Mouse (Mus musculus) CH12.LX (cell line): ENCODE measurements around the gene Tmod3. TPM values are rescaled to one million over a fixed set of nuclear protein-coding genes. Genes with fewer than 3 reads are reported as not detected.

ENCODE experiments used
- DNase-seq: peaks from one replicate; pipeline ENCODE4 v3.0.0-alpha.2; 2013; ENCODE audit errors: extremely low read depth
- H3K27ac ChIP-seq: 2 replicates; pipeline ENCODE4 v1.5.1; 2012; ENCODE audit warnings: low read depth, mild to moderate bottlenecking, control low read depth, moderate library complexity; ENCODE audit not compliant: insufficient read depth
- H3K27me3 ChIP-seq: replicated peaks from 2 replicates; pipeline ENCODE3; 2012; ENCODE audit warnings: inconsistent platforms
- H3K36me3 ChIP-seq, 2 experiments: replicated peaks in 1 of 2; 2 replicates each; pipeline versions ENCODE3 to v1.6.1; 2012; ENCODE audit warnings: inconsistent platforms in 1 of 2, low read length in 1 of 2, mild to moderate bottlenecking in 1 of 2, mixed read lengths in 1 of 2, moderate library complexity in 1 of 2; ENCODE audit not compliant: control insufficient read depth in 1 of 2, insufficient read depth in 1 of 2
- H3K4me1 ChIP-seq, 2 experiments: 2 replicates each; pipeline ENCODE4 v1.6.1; 2012; ENCODE audit warnings: inconsistent platforms in 1 of 2, moderate library complexity in 1 of 2; ENCODE audit not compliant: insufficient read depth in 2 of 2, control insufficient read depth in 1 of 2
- H3K4me2 ChIP-seq: 2 replicates; pipeline ENCODE4 v1.6.1; 2012; ENCODE audit warnings: low read depth, mild to moderate bottlenecking, control low read depth; ENCODE audit not compliant: poor library complexity, insufficient read depth, severe bottlenecking
- H3K4me3 ChIP-seq, 3 experiments: fragments of 150-350 bp in 1 of 3; sonication (generic) in 1 of 3; replicated peaks in 1 of 3; 2 replicates each; pipeline versions ENCODE3 to v1.5.1; 2011 to 2012; ENCODE audit warnings: low read depth in 2 of 3, low read length in 2 of 3, mild to moderate bottlenecking in 2 of 3, moderate library complexity in 2 of 3, control low read depth in 1 of 3, improper control_type of control experiment in 1 of 3, inconsistent platforms in 1 of 3, mixed read lengths in 1 of 3; ENCODE audit not compliant: poor library complexity in 1 of 3
- H3K79me2 ChIP-seq: replicated peaks from 2 replicates; pipeline ENCODE4 v1.6.1; 2012; ENCODE audit warnings: mild to moderate bottlenecking, moderate library complexity; ENCODE audit not compliant: control insufficient read depth, poor library complexity, insufficient read depth, severe bottlenecking; ENCODE audit errors: extremely low read depth
- H3K9ac ChIP-seq: 2 replicates; pipeline ENCODE4 v1.6.1; 2012; ENCODE audit warnings: low read depth, mild to moderate bottlenecking, control low read depth, moderate library complexity; ENCODE audit not compliant: insufficient read depth
- H3K9me3 ChIP-seq: replicated peaks from 2 replicates; pipeline ENCODE3; 2012; ENCODE audit warnings: low read length, inconsistent platforms, mixed read lengths
- BHLHE40 ChIP-seq: IDR thresholded peaks from 2 replicates; pipeline ENCODE4 v1.6.1; 2011; ENCODE audit warnings: mild to moderate bottlenecking, low read depth, low read length, improper control_type of control experiment
- CHD1 ChIP-seq: IDR thresholded peaks from 2 replicates; pipeline ENCODE4 v1.6.1; 2012; ENCODE audit warnings: low read depth, low read length, improper control_type of control experiment, inconsistent platforms
- CHD2 ChIP-seq: IDR thresholded peaks from 2 replicates; pipeline ENCODE4 v1.6.1; 2011; ENCODE audit warnings: low read length, improper control_type of control experiment
- CTCF ChIP-seq, 2 experiments: IDR thresholded peaks in 1 of 2; conservative IDR thresholded peaks in 1 of 2; 2 replicates each; pipeline ENCODE4 v1.5.1; 2011 to 2012; ENCODE audit warnings: low read depth in 2 of 2, low read length in 2 of 2, improper control_type of control experiment in 1 of 2, inconsistent platforms in 1 of 2, mild to moderate bottlenecking in 1 of 2, moderate library complexity in 1 of 2
- ELF1 ChIP-seq: IDR thresholded peaks from 2 replicates; pipeline ENCODE4 v1.6.1; 2014; ENCODE audit warnings: low read depth, mild to moderate bottlenecking, inconsistent platforms, low read length, improper control_type of control experiment
- EP300 ChIP-seq: IDR thresholded peaks from 2 replicates; pipeline ENCODE4 v1.6.1; 2011; ENCODE audit warnings: low read length, improper control_type of control experiment
- ETS1 ChIP-seq: conservative IDR thresholded peaks from 2 replicates; pipeline ENCODE4 v1.6.1; 2012; ENCODE audit warnings: low read depth, mild to moderate bottlenecking, inconsistent platforms, low read length, improper control_type of control experiment, moderate library complexity
- GABPA ChIP-seq: IDR thresholded peaks from 2 replicates; pipeline ENCODE4 v1.6.1; 2012; ENCODE audit warnings: low read depth, low read length, improper control_type of control experiment, inconsistent platforms; ENCODE audit not compliant: insufficient replicate concordance
- JUN ChIP-seq: IDR thresholded peaks from 2 replicates; pipeline ENCODE4 v1.6.1; 2011; ENCODE audit warnings: low read depth, mild to moderate bottlenecking, low read length, improper control_type of control experiment, moderate library complexity; ENCODE audit not compliant: insufficient read depth
- MAFK ChIP-seq: IDR thresholded peaks from 2 replicates; pipeline ENCODE4 v1.6.1; 2011; ENCODE audit warnings: low read length, improper control_type of control experiment; ENCODE audit not compliant: insufficient replicate concordance
- MAX ChIP-seq: IDR thresholded peaks from 2 replicates; pipeline ENCODE4 v1.6.1; 2011; ENCODE audit warnings: low read length, improper control_type of control experiment
- MAZ ChIP-seq: IDR thresholded peaks from 2 replicates; pipeline ENCODE4 v1.6.1; 2012; ENCODE audit warnings: low read depth, mild to moderate bottlenecking, inconsistent platforms, low read length, improper control_type of control experiment, moderate library complexity
- MEF2A ChIP-seq: IDR thresholded peaks from 2 replicates; pipeline ENCODE4 v1.6.1; 2014; ENCODE audit warnings: low read depth, mild to moderate bottlenecking, inconsistent platforms, low read length, improper control_type of control experiment, borderline replicate concordance
- MXI1 ChIP-seq: IDR thresholded peaks from 2 replicates; pipeline ENCODE4 v1.6.1; 2011; ENCODE audit warnings: mild to moderate bottlenecking, low read depth, low read length, improper control_type of control experiment
- MYC ChIP-seq: IDR thresholded peaks from 2 replicates; pipeline ENCODE4 v1.6.1; 2011; ENCODE audit warnings: low read depth, mild to moderate bottlenecking, improper control_type of control experiment, low read length
- POLR2AphosphoS2 ChIP-seq: IDR thresholded peaks from 2 replicates; pipeline ENCODE4 v1.6.1; 2011; ENCODE audit warnings: low read depth, low read length, improper control_type of control experiment
- RAD21 ChIP-seq: IDR thresholded peaks from 2 replicates; pipeline ENCODE4 v1.6.1; 2011; ENCODE audit warnings: low read depth, mild to moderate bottlenecking, low read length, improper control_type of control experiment, moderate library complexity
- RCOR1 ChIP-seq: conservative IDR thresholded peaks from 2 replicates; pipeline ENCODE4 v1.6.1; 2012; ENCODE audit warnings: low read depth, mild to moderate bottlenecking, inconsistent platforms, low read length, improper control_type of control experiment
- SIN3A ChIP-seq: IDR thresholded peaks from 2 replicates; pipeline ENCODE4 v1.6.1; 2012; ENCODE audit warnings: low read length, improper control_type of control experiment, inconsistent platforms
- UBTF ChIP-seq: IDR thresholded peaks from 2 replicates; pipeline ENCODE4 v1.6.1; 2012; ENCODE audit warnings: low read depth, mild to moderate bottlenecking, inconsistent platforms, low read length, improper control_type of control experiment, moderate library complexity
- USF2 ChIP-seq: conservative IDR thresholded peaks from 2 replicates; pipeline ENCODE4 v1.6.1; 2011; ENCODE audit warnings: low read depth, low read length, improper control_type of control experiment
- ZC3H11A ChIP-seq: IDR thresholded peaks from 2 replicates; pipeline ENCODE4 v1.6.1; 2012; ENCODE audit warnings: low read depth, mild to moderate bottlenecking, inconsistent platforms, low read length, improper control_type of control experiment
- ZMIZ1 ChIP-seq: IDR thresholded peaks from 2 replicates; pipeline ENCODE4 v1.6.1; 2012; ENCODE audit warnings: low read depth, mild to moderate bottlenecking, inconsistent platforms, low read length, improper control_type of control experiment
- dilution Hi-C: fragments of 300-500 bp; cut with MboI; formaldehyde crosslinking; loops from 2 replicates; pipeline ENCODE4 v1.14.3; 2020; ENCODE audit warnings: low sequenced_read_pairs; ENCODE audit not compliant: extremely low pct_unique_long_range_greater_than_20kb, extremely low pct_ligation_motif_present
- in situ Hi-C: fragments of 300-500 bp; cut with MboI; formaldehyde crosslinking; loops from 3 replicates; pipeline ENCODE4 v1.14.3; 2019; ENCODE audit warnings: low sequenced_read_pairs, low pct_ligation_motif_present, low pct_unique_long_range_greater_than_20kb, mixed read lengths
- polyA plus RNA-seq: library from polyadenylated mRNA; unstranded; fragments of >175 nt; gene quantifications from 2 replicates; pipeline ENCODE4 v1.2.1, GENCODE M21; 2012; ENCODE audit warnings: low read depth; ENCODE audit not compliant: insufficient read length
- total RNA-seq, 2 experiments: library from RNA; depleted of rRNA; stranded (reverse); fragments of 300-350 nt in 1 of 2; fragments of >200 nt in 1 of 2; gene quantifications; 2 replicates each; pipeline ENCODE4 v1.2.3; 2012 to 2014

Tmod3 gene
- total and polyA plus RNA-seq, 3 experiments = 40.5 to 71.0 (median 52.0) TPM

DNA sequence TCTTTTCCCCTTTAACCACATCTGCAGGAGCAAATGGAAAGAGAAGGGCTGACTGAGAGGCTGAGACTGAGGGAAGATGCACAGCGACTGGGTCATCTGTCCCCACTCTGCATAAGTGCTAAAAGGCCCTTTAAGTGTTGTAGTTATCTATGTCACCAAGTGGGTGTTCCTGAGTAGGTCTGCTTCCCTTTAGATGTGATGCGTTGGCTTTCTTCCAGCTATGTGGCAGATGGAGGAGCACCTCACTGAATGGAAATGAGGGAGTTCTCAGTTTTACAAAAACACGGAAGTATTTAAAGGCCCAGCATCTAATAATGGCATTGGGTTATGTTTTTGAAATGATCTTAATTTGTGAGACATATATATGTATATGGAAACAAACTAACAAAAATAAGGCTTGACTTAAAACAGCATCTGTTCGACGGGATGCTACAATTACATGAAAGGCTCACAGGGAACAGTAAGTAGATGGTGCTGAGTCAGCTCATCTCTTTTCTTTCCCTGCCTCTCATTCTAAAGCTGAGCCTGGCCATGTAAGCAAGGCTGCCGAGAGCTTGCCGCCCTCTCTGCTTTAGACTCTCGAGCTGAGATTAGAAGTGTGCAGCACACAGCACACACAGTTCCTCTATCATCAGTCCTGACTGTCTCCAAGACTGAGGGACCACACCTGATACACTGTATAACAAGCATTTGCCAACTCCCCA, 48.1 kb downstream of the Tmod3 start:
- H3K36me3 ChIP-seq = peaks cover 41 to 87% of the 10 kb centered on the region in 2 experiments
- dilution Hi-C loops = no loop called here
- H3K4me1 ChIP-seq = no peaks in the 10 kb centered on the region

DNA sequence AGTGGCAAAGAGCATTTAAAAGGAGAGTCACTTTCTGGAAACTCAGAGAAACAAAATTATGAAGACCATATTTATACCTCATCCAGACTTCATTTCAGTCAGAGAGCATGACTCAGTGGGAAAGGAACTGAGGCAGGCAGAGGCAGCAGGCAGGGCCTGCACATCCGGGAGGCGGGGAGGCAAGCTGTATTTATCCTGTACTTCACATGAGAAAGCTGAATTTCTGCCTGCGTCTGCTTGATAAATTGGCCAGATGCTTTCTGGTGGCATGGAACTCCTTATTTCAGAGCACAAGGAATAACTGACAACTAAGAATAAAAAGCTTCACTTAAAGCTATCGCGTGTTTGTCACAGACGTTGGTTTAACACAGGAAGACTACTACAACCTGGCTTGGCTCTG, 55.1 kb downstream of the Tmod3 start:
- dilution Hi-C loops (no loop called here), in situ Hi-C loops (no loop called here)
- no peak for DNase-seq

More for the DNA sequence above, 48.1 kb downstream of the Tmod3 start:
- in situ Hi-C loops = loop anchor here (10.0 kb wide), 1 partner anchor 73 kb away; no protein-coding TSS in a partner anchor
- TF ChIP-seq MAX = no peak
- TF ChIP-seq BHLHE40 = no peak
- no peak for TF ChIP-seq USF2
- no peaks in the 10 kb centered on the region for H3K79me2 ChIP-seq
- no peaks in the 10 kb centered on the region for H3K27me3 ChIP-seq
- H3K9me3 ChIP-seq = no peaks in the 10 kb centered on the region
- no peak overlapping the region for H3K4me2 ChIP-seq
- no peak for DNase-seq
- no peak overlapping the region for H3K9ac ChIP-seq
- no peak overlapping the region for H3K27ac ChIP-seq
- no peak overlapping the region for H3K4me3 ChIP-seq

GRCm38 (mm10) chr9:75498571-75498970, 60.9 kb downstream of the Tmod3 start:
- in situ Hi-C loops = no loop called here
- Histone ChIP-seq H3K36me3 (peaks cover 40 to 62% of the 10 kb centered on the region in 2 experiments), H3K27ac (no peak overlapping the region), H3K9me3 (peaks cover 3% of the 10 kb centered on the region), H3K4me2 (no peak overlapping the region), H3K27me3 (no peaks in the 10 kb centered on the region), H3K4me1 (peaks cover 0 to 18% of the 10 kb centered on the region in 2 experiments; a peak in 2 of 4 replicates), H3K9ac (no peak overlapping the region), H3K79me2 (no peaks in the 10 kb centered on the region), H3K4me3 (no peak overlapping the region)
- dilution Hi-C loops = no loop called here
- TF ChIP-seq MXI1 (no peak), MAFK (no peak), ZMIZ1 (no peak), CTCF (conservative IDR thresholded peaks at IDR 0.05 in 1 of 2, IDR thresholded peaks at IDR 0.05 in 1 of 2; ENCODE audit: low read depth in 2 of 2, low read length in 2 of 2) (no peak), POLR2AphosphoS2 (no peak), UBTF (no peak), SIN3A (no peak), RAD21 (no peak), ZC3H11A (no peak)
- DNase-seq = no peak

More for the DNA sequence above, 55.1 kb downstream of the Tmod3 start:
- Histone ChIP-seq H3K36me3 (peaks cover 51 to 81% of the 10 kb centered on the region in 2 experiments), H3K4me1 (no peaks in the 10 kb centered on the region), H3K9me3 (no peaks in the 10 kb centered on the region), H3K4me2 (no peak overlapping the region), H3K9ac (no peak overlapping the region), H3K27ac (no peak overlapping the region), H3K4me3 (no peak overlapping the region), H3K79me2 (no peaks in the 10 kb centered on the region), H3K27me3 (no peaks in the 10 kb centered on the region)
- TF ChIP-seq CHD1 (no peak), ETS1 (no peak), SIN3A (no peak), GABPA (no peak), EP300 (no peak), POLR2AphosphoS2 (no peak), CTCF (conservative IDR thresholded peaks at IDR 0.05 in 1 of 2, IDR thresholded peaks at IDR 0.05 in 1 of 2; ENCODE audit: low read depth in 2 of 2, low read length in 2 of 2) (no peak), MAFK (no peak), MXI1 (no peak), BHLHE40 (no peak), CHD2 (no peak), RCOR1 (no peak), ELF1 (no peak), JUN (no peak), UBTF (no peak), MAZ (no peak), MEF2A (no peak), RAD21 (no peak), MYC (no peak)
